Mouse (Mus musculus) left cerebral cortex, postnatal 14 days (tissue): ENCODE data around the gene Olfr1321. TPM values are rescaled to one million over a fixed set of nuclear protein-coding genes. Genes with fewer than 3 reads are reported as not detected.

Source experiments
- DNase-seq, 2 experiments: peaks; one replicate each; pipeline ENCODE4 v3.0.0; 2021 to 2022; ENCODE audit warnings: low spot score in 2 of 2, mixed read lengths in 1 of 2
- intact Hi-C: fragments of 180-260 bp; cut with DNase I; formaldehyde crosslinking; loops from one replicate; pipeline ENCODE4 v1.15.1; 2025
- long read RNA-seq, 2 experiments: library from polyadenylated mRNA; stranded (forward); transcript quantifications; one replicate each; pipeline ENCODE4 v2.0.0; 2021
- total RNA-seq, 2 experiments: library from RNA; stranded (reverse); gene quantifications; 2 replicates each; pipeline ENCODE4 v1.2.3; 2021

The Olfr1321 gene
- not detected for total RNA-seq
- long read RNA-seq, experiment 1 = 0 reads
- long read RNA-seq, experiment 2 = 0 reads

DNA sequence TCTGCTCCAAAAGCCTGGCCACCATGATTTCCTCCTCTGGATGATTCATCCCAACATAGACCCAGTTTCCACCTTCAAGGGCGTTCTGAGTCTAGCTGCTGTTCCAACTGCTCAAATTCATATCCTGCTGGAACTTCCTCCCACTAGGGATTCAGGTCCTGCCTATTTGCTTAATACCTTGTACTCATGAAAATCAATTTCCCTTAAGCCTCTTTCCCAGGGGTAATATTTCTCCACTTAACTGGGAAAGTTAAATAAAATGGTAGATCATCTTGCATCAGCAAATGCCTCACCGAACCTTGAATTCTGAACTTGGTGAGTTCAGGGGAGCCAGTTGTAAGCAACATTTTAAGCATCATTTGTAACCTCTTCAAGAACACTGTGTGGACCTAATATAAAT, at the start of gene Olfr1321:
TSS of gene Olfr1321 (minus strand) at position 101 of the 400 bp plus-strand sequence.
- intact Hi-C loops = no loop called here
- DNase-seq = no peak

GRCm38 (mm10) chrX:49770828-49771227, 36.0 kb upstream of the Olfr1321 start:
- no peak for DNase-seq
- intact Hi-C loops = no loop called here

DNA sequence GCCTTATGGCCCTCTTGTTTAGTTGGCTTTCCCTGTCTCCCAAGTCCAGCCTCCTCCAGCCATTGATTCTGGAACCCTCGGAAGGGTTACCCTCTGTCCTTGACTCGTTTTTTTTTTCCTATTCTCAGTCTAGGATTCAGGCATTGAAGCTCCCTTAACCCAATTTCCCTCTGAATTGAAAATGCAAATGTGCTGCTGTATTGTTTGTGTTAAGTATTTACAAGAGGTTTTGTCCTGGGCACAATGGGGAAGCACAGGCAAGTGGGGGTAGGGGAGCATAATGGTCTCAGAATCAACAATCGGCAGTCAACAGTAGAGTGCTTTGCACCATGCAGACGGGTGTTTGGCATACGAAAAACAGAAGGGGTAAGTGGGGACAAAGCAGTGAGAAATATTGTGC, 10.3 kb upstream of the Olfr1321 start:
- no peak for DNase-seq
- intact Hi-C loops = no loop called here

Other genes with a start within 250 kb of the Olfr1321 start
- not detected for gene Olfr1320, start 62.7 kb downstream of the Olfr1321 start, total RNA-seq
- 10 to 100 TPM in 1 of 2 experiments, 1 to 10 TPM in 1; 4.3 to 11.0 TPM for gene Igsf1, start 62.7 kb upstream of the Olfr1321 start, total RNA-seq
- gene Olfr1322, start 156.4 kb upstream of the Olfr1321 start, total RNA-seq = not detected